Mouse (Mus musculus) megakaryocyte, embryonic 14.5 days (primary cell): ENCODE measurements around the gene Pik3c2g.

ENCODE experiments used
- FLI1 ChIP-seq: IDR thresholded peaks from 2 replicates; pipeline ENCODE4 v1.6.1; 2012; ENCODE audit warnings: low read length, inconsistent platforms, mixed read lengths
- GATA1 ChIP-seq: IDR thresholded peaks from 3 replicates; pipeline ENCODE4 v1.6.1; 2012; ENCODE audit warnings: mixed read lengths, low read length, inconsistent platforms, borderline replicate concordance

DNA sequence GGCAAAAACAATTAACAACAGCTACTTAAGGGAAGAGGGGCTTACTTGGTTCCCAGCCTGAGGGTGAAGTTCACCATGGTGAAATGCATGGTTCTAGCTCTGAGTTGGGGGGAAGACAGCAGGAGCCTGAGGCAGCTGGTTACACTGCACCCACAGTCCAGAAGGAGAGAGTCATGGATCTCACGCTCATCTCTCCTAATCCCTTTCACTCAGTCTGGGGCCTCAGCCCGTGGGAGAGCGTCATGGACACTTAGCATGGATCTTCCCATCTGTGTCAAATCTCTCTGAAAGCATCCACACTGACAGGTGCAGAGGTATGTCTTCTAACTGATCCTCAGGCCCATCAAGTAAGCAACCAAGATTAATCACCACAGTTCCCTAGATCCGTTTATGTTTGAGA, 320.1 kb downstream of the Pik3c2g start:
- no peak for TF ChIP-seq GATA1
- TF ChIP-seq FLI1: no peak
